Mouse (Mus musculus) lung, embryonic 14.5 days (tissue): ENCODE results near the gene Rab20. TPM values are rescaled to one million over a fixed set of nuclear protein-coding genes. Genes with fewer than 3 reads are reported as not detected.

Experiments used
- ATAC-seq: fragments of 200-750 bp; cut with Nextera tagmentation; 2 replicates; pipeline ENCODE4 v1.8.0; 2017; ENCODE audit warnings: mild to moderate bottlenecking, moderate TSS enrichment, moderate library complexity; ENCODE audit not compliant: insufficient read depth
- DNase-seq: peaks from one replicate; pipeline ENCODE4 v3.0.0-alpha.2; 2015
- H3K27ac ChIP-seq: fragments of 300-500 bp; sonication (generic); 2 replicates; pipeline ENCODE4 v1.5.1; 2014; ENCODE audit warnings: low read depth, mild to moderate bottlenecking, moderate library complexity
- H3K27me3 ChIP-seq: fragments of 300-500 bp; sonication (generic); 2 replicates; pipeline ENCODE4 v1.6.1; 2014; ENCODE audit warnings: low read length, control low read depth; ENCODE audit not compliant: insufficient read depth
- H3K36me3 ChIP-seq: fragments of 300-500 bp; sonication (generic); 2 replicates; pipeline ENCODE4 v1.6.1; 2014; ENCODE audit warnings: control low read depth; ENCODE audit not compliant: insufficient read depth
- H3K4me1 ChIP-seq: fragments of 300-500 bp; sonication (generic); 2 replicates; pipeline ENCODE4 v1.6.1; 2014; ENCODE audit warnings: antibody characterized with exemption, control low read depth; ENCODE audit not compliant: insufficient read depth
- H3K4me2 ChIP-seq: fragments of 300-500 bp; sonication (generic); 2 replicates; pipeline ENCODE4 v1.6.1; 2014; ENCODE audit warnings: mild to moderate bottlenecking
- H3K4me3 ChIP-seq: fragments of 300-500 bp; sonication (generic); 2 replicates; pipeline ENCODE4 v1.5.1; 2014; ENCODE audit warnings: low read depth, low read length
- H3K9ac ChIP-seq: fragments of 300-500 bp; sonication (generic); 2 replicates; pipeline ENCODE4 v1.6.1; 2014
- H3K9me3 ChIP-seq: fragments of 300-500 bp; sonication (generic); 2 replicates; pipeline ENCODE4 v1.6.1; 2016; ENCODE audit warnings: low read depth, low read length, control low read depth
- CTCF ChIP-seq: IDR thresholded peaks from 2 replicates; pipeline ENCODE4 v1.5.1; 2016; ENCODE audit warnings: antibody characterized with exemption, low read depth
- WGBS: fragments of 180-500 bp; shearing (Covaris S2); extraction: QIAGEN DNeasy Blood & Tissue Kit; methylation state at CpG from one replicate; pipeline ENCODE4 v1.1.7; 2014; 5-methylcytosine and 5-hydroxymethylcytosine counted together
- polyA plus RNA-seq: library from polyadenylated mRNA; unstranded; fragments of >200 nt; fragmentation: Nextera tagmentation; extraction: Ambion mirVana; gene quantifications from 2 replicates; pipeline ENCODE4 v1.2.1, GENCODE M21; 2014

Gene Rab20
- polyA plus RNA-seq, 1 experiment from 2014 or later = 12.8 TPM

DNA sequence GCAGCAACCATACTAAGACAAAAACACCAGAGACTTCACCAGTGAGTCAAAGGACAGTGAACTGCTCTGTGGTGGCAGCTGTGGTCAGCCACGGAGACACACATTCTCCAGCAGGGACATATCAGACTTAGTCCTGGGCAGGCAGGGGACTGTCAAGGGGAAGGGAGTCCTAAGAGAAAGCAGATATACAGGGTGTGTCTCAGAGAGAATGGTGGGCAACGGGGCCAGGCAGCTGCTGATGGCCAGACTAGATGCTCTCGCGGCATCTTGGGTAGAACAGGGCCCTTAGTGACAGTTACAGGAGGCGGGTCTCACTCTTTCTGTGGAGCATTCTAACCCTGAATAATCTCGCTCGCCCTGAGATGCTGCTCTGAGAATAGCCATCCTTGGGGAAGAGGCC is 34.3 kb downstream of the Rab20 start:
- H3K27me3 ChIP-seq = no peaks in the 10 kb centered on the region
- no peak overlapping the region for H3K4me2 ChIP-seq
- no peak overlapping the region for H3K4me3 ChIP-seq
- H3K9me3 ChIP-seq = no peaks in the 10 kb centered on the region
- H3K4me1 ChIP-seq = no peaks in the 10 kb centered on the region
- no peak overlapping the region for H3K9ac ChIP-seq
- 87% methylated on average over 7 of the region's 7 CpGs for WGBS
- no peak for ATAC-seq
- H3K27ac ChIP-seq = no peak overlapping the region
- no peak for TF ChIP-seq CTCF
- H3K36me3 ChIP-seq = peaks cover 95% of the 10 kb centered on the region
- no peak for DNase-seq

GRCm38 (mm10) chr8:11443611-11444010 is 34.9 kb downstream of the Rab20 start:
- Histone ChIP-seq H3K4me2 (no peak overlapping the region), H3K9me3 (no peaks in the 10 kb centered on the region), H3K4me1 (no peaks in the 10 kb centered on the region), H3K27ac (no peak overlapping the region), H3K27me3 (no peaks in the 10 kb centered on the region), H3K9ac (no peak overlapping the region), H3K36me3 (peaks cover 95% of the 10 kb centered on the region), H3K4me3 (no peak overlapping the region)
- WGBS = 76% methylated on average over 9 of the region's 9 CpGs
- TF ChIP-seq CTCF = no peak
- DNase-seq = no peak
- ATAC-seq = no peak

DNA sequence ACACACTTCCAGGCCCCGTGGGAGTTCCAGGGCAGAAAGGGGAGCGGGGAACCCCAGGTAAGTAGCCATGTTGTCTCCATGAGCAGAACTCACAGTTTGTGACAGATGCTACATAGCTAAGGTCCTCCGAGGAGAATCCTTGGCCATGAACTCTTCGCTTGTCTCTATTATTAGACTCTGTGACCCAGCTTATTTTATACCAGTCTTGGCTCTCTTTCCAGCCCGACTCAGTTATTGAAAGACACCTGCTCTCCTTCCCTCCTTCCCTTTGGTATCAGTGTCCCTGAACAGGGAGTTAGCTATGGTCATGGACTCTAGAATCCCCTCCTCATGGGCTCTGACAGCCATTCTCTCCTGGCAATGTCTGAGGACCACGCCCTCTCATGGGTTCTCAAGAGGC is 37.2 kb downstream of the Rab20 start:
- H3K27ac ChIP-seq = no peak overlapping the region
- no peak for DNase-seq
- H3K4me3 ChIP-seq = no peak overlapping the region
- no peak overlapping the region for H3K4me2 ChIP-seq
- H3K9me3 ChIP-seq = no peaks in the 10 kb centered on the region
- no peak for TF ChIP-seq CTCF
- peaks cover 90% of the 10 kb centered on the region for H3K36me3 ChIP-seq
- no peak overlapping the region for H3K9ac ChIP-seq
- WGBS = 89% methylated on average over 6 of the region's 6 CpGs
- ATAC-seq = no peak
- H3K4me1 ChIP-seq = no peaks in the 10 kb centered on the region
- no peaks in the 10 kb centered on the region for H3K27me3 ChIP-seq

GRCm38 (mm10) chr8:11437862-11438261 is 40.6 kb downstream of the Rab20 start:
- H3K36me3 ChIP-seq = peaks cover 89% of the 10 kb centered on the region
- H3K4me1 ChIP-seq = no peaks in the 10 kb centered on the region
- no peak overlapping the region for H3K9ac ChIP-seq
- no peak overlapping the region for H3K27ac ChIP-seq
- TF ChIP-seq CTCF = no peak
- no peaks in the 10 kb centered on the region for H3K27me3 ChIP-seq
- DNase-seq (no peak), ATAC-seq (no peak)
- no peaks in the 10 kb centered on the region for H3K9me3 ChIP-seq
- H3K4me2 ChIP-seq = no peak overlapping the region
- 56% methylated on average over 12 of the region's 12 CpGs for WGBS
- no peak overlapping the region for H3K4me3 ChIP-seq

DNA sequence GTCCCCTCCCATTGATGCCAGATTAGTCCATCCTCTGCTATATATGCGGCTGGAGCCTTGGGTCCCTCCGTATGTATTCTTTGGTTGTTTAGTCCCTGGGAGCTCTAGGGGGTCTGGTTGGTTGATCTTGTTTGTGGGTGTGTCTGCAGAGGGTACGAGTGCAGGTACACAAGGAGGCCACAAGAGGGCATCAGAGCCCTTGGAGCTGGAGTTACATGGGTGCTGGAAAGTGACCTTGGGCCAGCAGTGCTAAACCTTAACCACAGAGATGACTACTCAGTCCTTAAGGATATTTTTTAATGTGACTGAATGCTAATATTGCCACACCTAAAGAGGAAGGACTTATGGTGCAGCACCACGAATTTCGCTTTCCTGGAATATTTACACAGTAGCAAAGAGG is 47.8 kb downstream of the Rab20 start:
- DNase-seq (peak; percentile 36), ATAC-seq (no peak)
- Histone ChIP-seq H3K36me3 (peaks cover 87% of the 10 kb centered on the region), H3K27me3 (no peaks in the 10 kb centered on the region), H3K27ac (no peak overlapping the region), H3K9me3 (no peaks in the 10 kb centered on the region), H3K4me2 (no peak overlapping the region), H3K9ac (no peak overlapping the region), H3K4me1 (no peaks in the 10 kb centered on the region), H3K4me3 (no peak overlapping the region)
- peak; percentile 72 for TF ChIP-seq CTCF
- 57% methylated on average over 5 of the region's 5 CpGs for WGBS

DNA sequence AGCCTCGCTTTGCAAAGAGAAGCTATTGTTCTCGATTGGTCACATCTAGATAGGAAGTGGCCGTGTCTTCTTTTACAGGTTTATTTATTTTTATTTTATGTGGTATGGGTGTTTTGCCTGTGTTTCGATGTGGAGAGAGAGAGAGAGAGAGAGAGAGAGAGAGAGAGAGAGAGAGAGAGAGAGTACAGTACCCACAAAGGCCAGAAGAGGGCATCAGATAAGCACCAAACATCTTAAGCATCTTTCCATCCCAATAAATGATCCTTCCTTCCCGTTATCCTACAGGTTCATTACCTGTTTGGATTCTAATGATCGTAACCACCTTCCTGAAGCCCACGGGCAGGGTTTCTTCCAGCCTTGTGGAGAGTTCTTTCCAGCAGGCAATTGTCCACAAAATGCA is 55.4 kb downstream of the Rab20 start:
- Histone ChIP-seq H3K4me1 (0 out of 2 replicates have a peak, but pooled peaks cover 6% of the 10 kb centered on the region), H3K9me3 (no peaks in the 10 kb centered on the region), H3K27ac (no peak overlapping the region), H3K27me3 (no peaks in the 10 kb centered on the region), H3K36me3 (peaks cover 57% of the 10 kb centered on the region), H3K4me2 (no peak overlapping the region), H3K4me3 (no peak overlapping the region), H3K9ac (no peak overlapping the region)
- TF ChIP-seq CTCF = peak; percentile 65
- no peak for ATAC-seq
- peak; percentile 26 for DNase-seq
- WGBS = 61% methylated on average over 7 of the region's 7 CpGs

GRCm38 (mm10) chr8:11421968-11422367 is 56.5 kb downstream of the Rab20 start:
- WGBS = 75% methylated on average over 6 of the region's 6 CpGs
- no peak overlapping the region for H3K4me2 ChIP-seq
- H3K36me3 ChIP-seq = peaks cover 48% of the 10 kb centered on the region
- no peak overlapping the region for H3K4me3 ChIP-seq
- no peak for DNase-seq
- H3K9ac ChIP-seq = no peak overlapping the region
- H3K27me3 ChIP-seq = no peaks in the 10 kb centered on the region
- ATAC-seq = no peak
- no peak overlapping the region for H3K27ac ChIP-seq
- 0 out of 2 replicates have a peak, but pooled peaks cover 6% of the 10 kb centered on the region for H3K4me1 ChIP-seq
- no peaks in the 10 kb centered on the region for H3K9me3 ChIP-seq
- no peak for TF ChIP-seq CTCF

- no peaks in the 10 kb centered on the region for H3K9me3 ChIP-seq
- peak; percentile 75 for DNase-seq
- 0 out of 2 replicates have a peak, but pooled peaks cover 6% of the 10 kb centered on the region for H3K4me1 ChIP-seq
- H3K27ac ChIP-seq = no peak overlapping the region
- peaks cover 46% of the 10 kb centered on the region for H3K36me3 ChIP-seq
- ATAC-seq = no peak
- no peak overlapping the region for H3K4me3 ChIP-seq
- no peaks in the 10 kb centered on the region for H3K27me3 ChIP-seq
- TF ChIP-seq CTCF = peak; percentile 78
- H3K4me2 ChIP-seq = no peak overlapping the region
- H3K9ac ChIP-seq = no peak overlapping the region
- WGBS = 57% methylated on average over 14 of the region's 14 CpGs
These were observed 57.4 kb downstream of the Rab20 start for GRCm38 (mm10) chr8:11421105-11421504.
